Mouse (Mus musculus) CD4-positive helper T cell, adult 2 months (primary cell): ENCODE data around the gene Zfp362.

Experiments
- DNase-seq: peaks from one replicate; pipeline ENCODE4 v3.0.0-alpha.2; 2012; ENCODE audit warnings: low read depth, missing footprints, low spot score

Zfp362 gene

GRCm38 (mm10) chr4:128806043-128806826 lies at the start of gene Zfp362:
TSS of gene Zfp362 (minus strand) at chr4:128806045.
- peak; percentile 75 for DNase-seq

GRCm38 (mm10) chr4:128855613-128856040 lies 49.8 kb upstream of the Zfp362 start:
- no peak for DNase-seq

GRCm38 (mm10) chr4:128853117-128853516 lies 47.3 kb upstream of the Zfp362 start:
- no peak for DNase-seq

- no peak for DNase-seq
Measured at GRCm38 (mm10) chr4:128852266-128852887, 46.5 kb upstream of the Zfp362 start.

- DNase-seq = no peak
Measured at GRCm38 (mm10) chr4:128849686-128850085, 43.8 kb upstream of the Zfp362 start.

GRCm38 (mm10) chr4:128848961-128849360 lies 43.1 kb upstream of the Zfp362 start:
- peak; percentile 19 for DNase-seq

- DNase-seq = no peak
Measured at GRCm38 (mm10) chr4:128845367-128845973, 39.6 kb upstream of the Zfp362 start.

- peak; percentile 44 for DNase-seq
Measured at GRCm38 (mm10) chr4:128844566-128844965, 38.7 kb upstream of the Zfp362 start.

GRCm38 (mm10) chr4:128841259-128841658 lies 35.4 kb upstream of the Zfp362 start:
- DNase-seq = no peak

- no peak for DNase-seq
Measured at GRCm38 (mm10) chr4:128839811-128840738, 34.2 kb upstream of the Zfp362 start.

GRCm38 (mm10) chr4:128838202-128838601 lies 32.4 kb upstream of the Zfp362 start:
- DNase-seq = no peak

- DNase-seq = no peak
Measured at GRCm38 (mm10) chr4:128824131-128824530, 18.3 kb upstream of the Zfp362 start.

- DNase-seq = no peak
Measured at GRCm38 (mm10) chr4:128820568-128820967, 14.7 kb upstream of the Zfp362 start.

- DNase-seq = no peak
Measured at GRCm38 (mm10) chr4:128817011-128817410, 11.2 kb upstream of the Zfp362 start.

- DNase-seq = peak; percentile 83
Measured at GRCm38 (mm10) chr4:128811382-128812056, 5.7 kb upstream of the Zfp362 start.

- peak; percentile 63 for DNase-seq
Measured at GRCm38 (mm10) chr4:128806827-128807179, 958 bp upstream of the Zfp362 start.

GRCm38 (mm10) chr4:128805150-128806042 lies 449 bp downstream of the Zfp362 start:
- DNase-seq = peak; percentile 63

GRCm38 (mm10) chr4:128804426-128805149 lies 1.3 kb downstream of the Zfp362 start:
- DNase-seq = peak; percentile 61

- DNase-seq = no peak
Measured at GRCm38 (mm10) chr4:128803569-128803968, 2.3 kb downstream of the Zfp362 start.
